Mouse (Mus musculus): ENCODE results near the gene Trpm8. TPM values are rescaled to one million over a fixed set of nuclear protein-coding genes. Genes with fewer than 3 reads are reported as not detected.

Gene Trpm8
- total and polyA plus RNA-seq, 3 experiments: not detected

GRCm38 (mm10) chr1:88339481-88339880 is 62.0 kb downstream of the Trpm8 start:
- TF ChIP-seq ZKSCAN1 (IDR thresholded peaks at IDR 0.05; ENCODE audit: borderline replicate concordance, low read depth, low read length): no peak
- Histone ChIP-seq H3K79me2 (replicated peaks; ENCODE audit: control insufficient read depth, extremely low read depth, insufficient read depth, poor library complexity, severe bottlenecking) (no peaks in the 10 kb centered on the region), H3K9ac (ENCODE audit: insufficient read depth, low read depth) (no peak overlapping the region), H3K4me1 (ENCODE audit: control insufficient read depth in 1 of 2, insufficient read depth in 2 of 2) (no peaks in the 10 kb centered on the region), H3K4me2 (ENCODE audit: insufficient read depth, low read depth, poor library complexity, severe bottlenecking) (no peak overlapping the region), H3K27ac (ENCODE audit: insufficient read depth, low read depth) (no peak overlapping the region), H3K4me3 (replicated peaks in 1 of 3; ENCODE audit: low read depth in 2 of 3, low read length in 2 of 3, poor library complexity in 1 of 3) (no peak overlapping the region), H3K9me3 (replicated peaks; ENCODE audit: low read length) (no peaks in the 10 kb centered on the region), H3K27me3 (replicated peaks) (peaks cover 42% of the 10 kb centered on the region), H3K36me3 (replicated peaks in 1 of 2; ENCODE audit: control insufficient read depth in 1 of 2, insufficient read depth in 1 of 2, low read length in 1 of 2) (no peaks in the 10 kb centered on the region)
- in situ Hi-C loops (cut with MboI; ENCODE audit: low pct_ligation_motif_present, low pct_unique_long_range_greater_than_20kb, low sequenced_read_pairs): no loop called here
- dilution Hi-C loops (cut with MboI; ENCODE audit: extremely low pct_ligation_motif_present, extremely low pct_unique_long_range_greater_than_20kb, low sequenced_read_pairs): no loop called here
- DNase-seq (ENCODE audit: extremely low read depth): no peak

DNA sequence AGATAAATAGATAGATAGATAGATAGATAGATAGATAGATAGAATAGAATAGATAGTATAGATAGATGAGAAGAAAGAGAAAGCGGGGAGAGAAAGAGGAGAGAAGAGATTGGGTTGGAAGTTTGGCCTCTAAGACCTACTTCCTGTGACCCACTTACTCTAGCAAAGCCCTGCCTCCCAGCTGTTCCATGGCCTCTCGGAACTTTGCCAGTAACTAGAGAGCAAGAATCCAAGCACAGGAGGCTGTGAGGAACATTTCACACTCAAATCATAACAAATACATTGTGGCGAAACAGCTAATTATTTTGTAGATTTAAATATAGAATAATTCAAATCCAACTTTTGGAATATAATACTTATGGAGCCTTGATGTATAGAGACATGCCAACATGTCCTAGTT is 65.2 kb downstream of the Trpm8 start:
- dilution Hi-C loops (cut with MboI; ENCODE audit: extremely low pct_ligation_motif_present, extremely low pct_unique_long_range_greater_than_20kb, low sequenced_read_pairs): no loop called here
- H3K9ac ChIP-seq (ENCODE audit: insufficient read depth, low read depth): no peak overlapping the region
- H3K9me3 ChIP-seq (replicated peaks; ENCODE audit: low read length): no peaks in the 10 kb centered on the region
- TF ChIP-seq NRF1 (IDR thresholded peaks at IDR 0.05; ENCODE audit: low read depth, low read length) (no peak), CHD1 (IDR thresholded peaks at IDR 0.05; ENCODE audit: low read depth, low read length) (no peak), CHD2 (IDR thresholded peaks at IDR 0.05; ENCODE audit: low read length) (no peak), RCOR1 (conservative IDR thresholded peaks at IDR 0.05; ENCODE audit: low read depth, low read length) (no peak), POLR2AphosphoS2 (IDR thresholded peaks at IDR 0.05; ENCODE audit: low read depth, low read length) (no peak), HCFC1 (IDR thresholded peaks at IDR 0.05; ENCODE audit: low read depth, low read length) (no peak), UBTF (IDR thresholded peaks at IDR 0.05; ENCODE audit: low read depth, low read length) (no peak), CTCF (conservative IDR thresholded peaks at IDR 0.05 in 1 of 2, IDR thresholded peaks at IDR 0.05 in 1 of 2; ENCODE audit: low read depth in 2 of 2, low read length in 2 of 2) (no peak), ZC3H11A (IDR thresholded peaks at IDR 0.05; ENCODE audit: low read depth, low read length) (no peak), ZKSCAN1 (IDR thresholded peaks at IDR 0.05; ENCODE audit: borderline replicate concordance, low read depth, low read length) (no peak), IRF4 (IDR thresholded peaks at IDR 0.05; ENCODE audit: low read depth, low read length) (no peak), ZNF384 (IDR thresholded peaks at IDR 0.05; ENCODE audit: low read depth, low read length) (no peak)
- H3K36me3 ChIP-seq (replicated peaks in 1 of 2; ENCODE audit: control insufficient read depth in 1 of 2, insufficient read depth in 1 of 2, low read length in 1 of 2): no peaks in the 10 kb centered on the region
- H3K79me2 ChIP-seq (replicated peaks; ENCODE audit: control insufficient read depth, extremely low read depth, insufficient read depth, poor library complexity, severe bottlenecking): no peaks in the 10 kb centered on the region
- no peak overlapping the region for H3K27ac ChIP-seq (ENCODE audit: insufficient read depth, low read depth)
- peaks cover 0 to 2% of the 10 kb centered on the region in 2 experiments; a peak in 1 of 4 replicates for H3K4me1 ChIP-seq (ENCODE audit: control insufficient read depth in 1 of 2, insufficient read depth in 2 of 2)
- no peak for DNase-seq (ENCODE audit: extremely low read depth)
- H3K27me3 ChIP-seq (replicated peaks): peaks cover 27% of the 10 kb centered on the region
- in situ Hi-C loops (cut with MboI; ENCODE audit: low pct_ligation_motif_present, low pct_unique_long_range_greater_than_20kb, low sequenced_read_pairs): no loop called here
- H3K4me2 ChIP-seq (ENCODE audit: insufficient read depth, low read depth, poor library complexity, severe bottlenecking): no peak overlapping the region
- no peak overlapping the region for H3K4me3 ChIP-seq (replicated peaks in 1 of 3; ENCODE audit: low read depth in 2 of 3, low read length in 2 of 3, poor library complexity in 1 of 3)

DNA sequence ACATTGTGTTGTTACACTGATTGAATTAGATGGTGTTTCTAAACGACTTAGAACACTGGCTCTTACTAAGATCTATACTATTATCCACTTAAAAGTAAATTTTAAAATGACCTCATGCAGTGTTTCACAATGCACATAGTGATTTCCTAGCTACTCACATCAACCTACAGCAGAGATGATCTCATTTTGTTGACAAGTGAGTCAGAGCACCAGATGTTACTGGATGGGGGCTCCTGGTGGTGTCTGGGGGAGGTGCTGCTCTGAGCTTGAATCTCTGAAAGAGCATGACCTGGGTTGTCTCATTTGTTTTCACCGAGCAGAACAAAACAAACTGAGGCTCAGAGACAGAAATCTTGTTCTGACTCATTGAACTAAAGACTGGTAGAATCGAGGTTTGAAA is 68.1 kb downstream of the Trpm8 start:
- Histone ChIP-seq H3K27me3 (replicated peaks) (peaks cover 26% of the 10 kb centered on the region), H3K27ac (ENCODE audit: insufficient read depth, low read depth) (no peak overlapping the region), H3K9me3 (replicated peaks; ENCODE audit: low read length) (no peaks in the 10 kb centered on the region), H3K4me3 (replicated peaks in 1 of 3; ENCODE audit: low read depth in 2 of 3, low read length in 2 of 3, poor library complexity in 1 of 3) (no peak overlapping the region), H3K9ac (ENCODE audit: insufficient read depth, low read depth) (no peak overlapping the region), H3K36me3 (replicated peaks in 1 of 2; ENCODE audit: control insufficient read depth in 1 of 2, insufficient read depth in 1 of 2, low read length in 1 of 2) (no peaks in the 10 kb centered on the region), H3K4me1 (ENCODE audit: control insufficient read depth in 1 of 2, insufficient read depth in 2 of 2) (peaks cover 0 to 2% of the 10 kb centered on the region in 2 experiments; a peak in 1 of 4 replicates), H3K4me2 (ENCODE audit: insufficient read depth, low read depth, poor library complexity, severe bottlenecking) (no peak overlapping the region), H3K79me2 (replicated peaks; ENCODE audit: control insufficient read depth, extremely low read depth, insufficient read depth, poor library complexity, severe bottlenecking) (no peaks in the 10 kb centered on the region)
- TF ChIP-seq MAFK (IDR thresholded peaks at IDR 0.05; ENCODE audit: insufficient replicate concordance, low read length): no peak
- no peak for TF ChIP-seq PAX5 (IDR thresholded peaks at IDR 0.05; ENCODE audit: low read length)
- TF ChIP-seq USF1 (IDR thresholded peaks at IDR 0.05; ENCODE audit: low read depth, low read length): no peak
- TF ChIP-seq ETS1 (conservative IDR thresholded peaks at IDR 0.05; ENCODE audit: low read depth, low read length): no peak
- no peak for TF ChIP-seq KAT2A (IDR thresholded peaks at IDR 0.05; ENCODE audit: insufficient replicate concordance, low read length)
- no peak for TF ChIP-seq SMC3 (IDR thresholded peaks at IDR 0.05; ENCODE audit: low read depth, low read length)
- no peak for TF ChIP-seq ZMIZ1 (IDR thresholded peaks at IDR 0.05; ENCODE audit: low read depth, low read length)
- peak; percentile 48 for TF ChIP-seq JUN (IDR thresholded peaks at IDR 0.05; ENCODE audit: insufficient read depth, low read depth, low read length)
- TF ChIP-seq MEF2A (IDR thresholded peaks at IDR 0.05; ENCODE audit: borderline replicate concordance, low read depth, low read length): no peak
- no peak for TF ChIP-seq EP300 (IDR thresholded peaks at IDR 0.05; ENCODE audit: low read length)
- no peak for TF ChIP-seq RCOR1 (conservative IDR thresholded peaks at IDR 0.05; ENCODE audit: low read depth, low read length)
- TF ChIP-seq IRF4 (IDR thresholded peaks at IDR 0.05; ENCODE audit: low read depth, low read length): peak; percentile 7; the same call in 1 of the 2 replicates
- peak; percentile 5 for DNase-seq (ENCODE audit: extremely low read depth)
- in situ Hi-C loops (cut with MboI; ENCODE audit: low pct_ligation_motif_present, low pct_unique_long_range_greater_than_20kb, low sequenced_read_pairs): no loop called here
- dilution Hi-C loops (cut with MboI; ENCODE audit: extremely low pct_ligation_motif_present, extremely low pct_unique_long_range_greater_than_20kb, low sequenced_read_pairs): no loop called here
